Mouse (Mus musculus) stomach, embryonic 14.5 days (tissue): ENCODE results near the gene Gpc3. TPM values are rescaled to one million over a fixed set of nuclear protein-coding genes. Genes with fewer than 3 reads are reported as not detected.

Source experiments
- ATAC-seq: fragments of 200-750 bp; cut with Nextera tagmentation; 2 replicates; pipeline ENCODE4 v1.8.0; 2017; ENCODE audit warnings: low read depth, moderate TSS enrichment; ENCODE audit not compliant: insufficient number of reproducible peaks, insufficient read depth, low FRiP score
- H3K27ac ChIP-seq: fragments of 300-500 bp; sonication (generic); 2 replicates; pipeline ENCODE4 v1.5.1; 2014; ENCODE audit warnings: mild to moderate bottlenecking, low read length, moderate library complexity, mixed read lengths
- H3K27me3 ChIP-seq: fragments of 300-500 bp; sonication (generic); 2 replicates; pipeline ENCODE4 v1.6.1; 2014; ENCODE audit warnings: low read length, control low read depth, mixed read lengths; ENCODE audit not compliant: control insufficient read depth, insufficient read depth
- H3K36me3 ChIP-seq: fragments of 300-500 bp; sonication (generic); 2 replicates; pipeline ENCODE4 v1.6.1; 2014; ENCODE audit warnings: mild to moderate bottlenecking, control low read depth, low read length, moderate library complexity, mixed read lengths; ENCODE audit not compliant: control insufficient read depth, insufficient read depth
- H3K4me1 ChIP-seq: fragments of 300-500 bp; sonication (generic); 2 replicates; pipeline ENCODE4 v1.6.1; 2014; ENCODE audit warnings: low read length, control low read depth, mixed read lengths; ENCODE audit not compliant: control insufficient read depth, insufficient read depth
- H3K4me2 ChIP-seq: fragments of 300-500 bp; sonication (generic); replicated peaks from 2 replicates; pipeline ENCODE4 v1.6.1; 2014; ENCODE audit warnings: low read depth, low read length, control low read depth
- H3K4me3 ChIP-seq: fragments of 300-500 bp; sonication (generic); 2 replicates; pipeline ENCODE4 v1.5.1; 2014; ENCODE audit warnings: low read depth, low read length, control low read depth
- H3K9ac ChIP-seq: fragments of 300-500 bp; sonication (generic); replicated peaks from 2 replicates; pipeline ENCODE4 v1.6.1; 2014; ENCODE audit warnings: low read depth, mild to moderate bottlenecking, control low read depth, low read length, moderate library complexity, mixed read lengths
- H3K9me3 ChIP-seq: fragments of 300-500 bp; sonication (generic); 2 replicates; pipeline ENCODE4 v1.6.1; 2016; ENCODE audit warnings: low read depth, low read length, control low read depth; ENCODE audit not compliant: control insufficient read depth
- WGBS: fragments of 180-500 bp; shearing (Covaris S2); extraction: QIAGEN DNeasy Blood & Tissue Kit; methylation state at CpG from one replicate; pipeline ENCODE4 v1.1.7; 2014; 5-methylcytosine and 5-hydroxymethylcytosine counted together
- polyA plus RNA-seq: library from polyadenylated mRNA; unstranded; fragments of >200 nt; fragmentation: Nextera tagmentation; extraction: Ambion mirVana; gene quantifications from 2 replicates; pipeline ENCODE4 v1.2.1, GENCODE M21; 2014

Gpc3 gene
- polyA plus RNA-seq, 1 experiment from 2014 or later, result 750 TPM

DNA sequence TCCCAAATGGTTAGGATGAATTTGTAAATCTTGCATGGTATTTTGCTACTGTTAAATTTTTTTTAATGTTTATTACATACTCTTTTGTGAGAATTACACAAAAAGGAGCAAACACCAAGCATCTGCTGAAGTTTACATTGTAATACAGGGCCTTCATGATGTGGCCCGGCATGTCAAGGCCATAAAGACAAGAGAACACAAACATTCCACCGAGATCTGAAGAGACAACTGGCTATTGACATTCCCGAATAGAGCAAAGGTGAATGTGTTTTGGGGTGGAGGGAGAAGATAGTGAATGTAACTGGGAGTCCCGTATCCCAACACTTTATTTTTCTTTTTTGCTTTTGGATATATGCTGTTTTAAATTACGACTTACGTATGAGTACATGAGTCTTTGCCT lies 20.2 kb upstream of the Gpc3 start:
- no peak for ATAC-seq
- H3K4me2 ChIP-seq, result no peak overlapping the region

DNA sequence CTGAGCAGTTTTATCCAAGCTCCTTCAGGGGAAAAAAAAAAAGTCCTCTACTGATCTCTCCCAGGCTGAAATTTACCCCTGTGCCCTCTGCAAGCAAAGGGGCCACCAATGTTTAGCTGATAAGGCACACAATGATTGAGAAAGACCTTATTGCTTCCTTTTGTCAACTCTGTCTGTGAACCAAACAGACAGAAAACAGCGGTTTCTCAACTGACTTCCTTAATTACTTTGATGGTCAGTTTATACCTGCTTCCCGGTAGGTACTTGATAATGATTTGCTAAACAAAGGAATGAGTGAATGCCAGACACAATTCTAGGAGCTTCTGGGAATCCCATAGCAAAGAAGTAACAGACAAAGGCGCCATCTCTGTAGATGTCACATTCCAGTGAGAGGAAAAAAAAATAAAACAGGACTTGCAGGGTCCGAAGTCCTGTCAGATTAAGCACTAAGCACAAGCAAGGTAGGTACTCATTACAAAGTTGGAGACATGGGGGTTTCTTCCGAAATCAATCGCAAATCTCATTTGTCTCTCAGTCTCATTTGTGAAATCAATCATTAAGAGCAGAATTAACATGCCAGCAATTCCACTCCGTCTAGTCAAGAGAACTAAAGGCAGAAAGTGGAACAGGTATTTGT lies 19.1 kb upstream of the Gpc3 start:
- Histone ChIP-seq H3K4me3 (no peak overlapping the region), H3K27ac (no peak overlapping the region), H3K9ac (no peak overlapping the region), H3K36me3 (no peaks in the 10 kb centered on the region), H3K4me1 (peaks cover 4% of the 10 kb centered on the region; the same call in 1 of the 2 replicates), H3K9me3 (no peaks in the 10 kb centered on the region), H3K27me3 (no peaks in the 10 kb centered on the region), H3K4me2 (no peak overlapping the region)
- no peak for ATAC-seq
- WGBS, result 35% methylated on average over 7 of the region's 7 CpGs

More for the DNA sequence above, 20.2 kb upstream of the Gpc3 start:
- Histone ChIP-seq H3K4me1 (peaks cover 4% of the 10 kb centered on the region; the same call in 1 of the 2 replicates), H3K9me3 (no peaks in the 10 kb centered on the region), H3K27me3 (no peaks in the 10 kb centered on the region), H3K4me3 (no peak overlapping the region), H3K9ac (no peak overlapping the region), H3K36me3 (no peaks in the 10 kb centered on the region), H3K27ac (no peak overlapping the region)
- 66% methylated on average over 6 of the region's 6 CpGs for WGBS

DNA sequence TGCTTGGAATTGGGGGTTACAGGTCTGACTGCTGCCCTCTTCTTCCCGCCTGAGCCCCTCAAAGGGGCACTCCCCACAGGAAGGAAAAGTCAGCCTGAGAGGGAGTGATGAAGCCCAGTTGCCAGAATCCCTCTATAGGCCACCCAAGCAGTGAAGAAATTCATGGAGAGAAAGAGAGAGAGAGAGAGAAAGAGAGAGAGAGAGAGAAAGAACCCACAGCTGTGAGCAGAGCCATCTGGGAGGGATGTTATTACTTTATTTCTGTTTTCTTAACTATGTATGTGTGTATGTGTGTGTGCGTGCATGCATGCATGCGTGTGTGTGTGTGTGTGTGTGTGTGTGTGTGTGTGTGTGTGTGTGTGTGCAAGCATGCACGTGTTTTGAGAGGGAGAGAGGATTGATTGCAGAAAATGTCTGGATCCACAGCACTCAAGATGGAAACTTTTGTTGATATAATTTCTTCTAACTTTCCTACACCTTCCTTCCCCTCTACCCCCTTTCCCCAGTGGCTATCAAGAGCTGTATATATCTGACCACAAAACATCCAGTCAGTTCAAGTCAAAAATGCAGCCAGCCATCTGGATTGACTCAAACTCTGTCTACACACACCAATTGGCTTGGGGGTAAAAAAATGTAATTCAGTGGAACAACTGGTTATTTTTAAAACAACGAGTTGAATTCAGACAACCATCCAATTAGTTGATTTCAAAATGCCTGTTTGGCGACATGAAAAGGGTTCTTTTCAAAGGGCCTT lies 13.4 kb upstream of the Gpc3 start:
- Histone ChIP-seq H3K4me2 (no peak overlapping the region), H3K27me3 (no peaks in the 10 kb centered on the region), H3K4me1 (peaks cover 4% of the 10 kb centered on the region), H3K9ac (no peak overlapping the region), H3K36me3 (no peaks in the 10 kb centered on the region), H3K27ac (peak overlapping the region; percentile 86), H3K9me3 (no peaks in the 10 kb centered on the region), H3K4me3 (no peak overlapping the region)
- peak; percentile 77; the same call in 1 of the 2 replicates for ATAC-seq
- WGBS, result 35% methylated on average over 6 of the region's 6 CpGs

DNA sequence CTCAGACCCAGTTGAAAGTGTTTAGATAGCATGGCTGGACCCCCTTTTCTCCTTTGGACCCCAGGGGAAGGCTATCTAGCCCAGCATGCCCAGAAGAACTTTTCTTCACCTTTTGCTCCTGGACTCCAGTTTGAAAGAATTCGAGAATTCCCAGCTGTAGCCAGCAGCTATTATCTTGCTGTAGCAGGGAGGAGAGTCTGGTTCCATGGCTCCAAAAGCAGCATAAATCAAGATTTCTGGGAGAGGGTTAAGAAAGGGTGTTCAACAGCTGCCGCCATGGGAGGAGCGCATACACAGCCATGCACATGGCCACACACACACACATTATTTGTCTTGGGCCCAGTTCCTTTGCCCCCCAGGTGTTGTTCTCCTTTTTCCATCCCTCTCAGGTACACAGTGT lies 4.1 kb upstream of the Gpc3 start:
- Histone ChIP-seq H3K9me3 (no peaks in the 10 kb centered on the region), H3K9ac (no peak overlapping the region), H3K36me3 (no peaks in the 10 kb centered on the region), H3K4me2 (no peak overlapping the region), H3K27me3 (no peaks in the 10 kb centered on the region), H3K27ac (peak overlapping the region; percentile 44; the same call in 1 of the 2 replicates), H3K4me3 (no peak overlapping the region), H3K4me1 (0 out of 2 replicates have a peak, but pooled peaks cover 2% of the 10 kb centered on the region)
- ATAC-seq, result no peak
- 27% methylated on average over 3 of the region's 3 CpGs for WGBS

DNA sequence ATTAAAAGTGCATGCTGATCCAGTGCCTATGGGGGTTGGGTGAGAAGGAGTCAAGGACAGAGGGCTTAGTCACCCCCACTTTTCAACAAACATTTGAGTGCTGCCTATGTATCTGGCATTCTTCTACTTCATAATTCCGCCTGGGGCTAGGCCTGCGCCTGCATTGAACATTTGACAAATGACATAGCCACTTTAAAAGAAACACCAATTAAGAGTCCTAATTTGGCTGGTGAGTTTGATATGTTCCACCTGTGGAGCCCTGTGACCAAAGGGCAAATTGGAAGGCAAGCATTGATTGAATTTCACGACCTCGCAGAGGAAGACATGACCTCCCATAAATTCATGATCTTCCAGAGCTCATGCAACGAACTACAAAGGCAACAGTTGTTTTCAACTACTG lies 2.4 kb upstream of the Gpc3 start:
- H3K9me3 ChIP-seq, result no peaks in the 10 kb centered on the region
- 0 out of 2 replicates have a peak, but pooled peaks cover 2% of the 10 kb centered on the region for H3K4me1 ChIP-seq
- WGBS, result 51% methylated on average over 5 of the region's 5 CpGs
- H3K27me3 ChIP-seq, result no peaks in the 10 kb centered on the region
- ATAC-seq, result no peak
- H3K4me3 ChIP-seq, result no peak overlapping the region
- H3K27ac ChIP-seq, result no peak overlapping the region
- no peak overlapping the region for H3K9ac ChIP-seq
- no peaks in the 10 kb centered on the region for H3K36me3 ChIP-seq
- no peak overlapping the region for H3K4me2 ChIP-seq

DNA sequence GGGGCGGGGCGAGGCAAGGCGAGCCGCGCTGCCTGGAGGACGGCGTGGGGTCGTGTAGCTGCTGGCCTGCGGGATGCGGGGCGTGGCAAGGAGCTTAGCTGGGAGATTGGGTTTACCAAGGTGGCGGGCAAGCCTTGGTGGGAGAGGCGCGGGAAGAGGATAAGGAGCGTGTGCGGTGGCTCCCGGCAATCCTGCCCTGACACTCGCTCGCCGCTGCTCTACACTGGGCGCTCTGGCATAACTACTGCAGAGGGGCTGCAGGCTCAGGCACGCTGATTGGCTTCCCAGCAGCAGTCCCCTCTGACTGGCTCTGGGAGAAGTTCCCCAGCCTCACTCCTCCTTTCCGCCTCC lies 256 bp upstream of the Gpc3 start:
- 13% methylated on average over 21 of the region's 23 CpGs for WGBS
- Histone ChIP-seq H3K4me1 (0 out of 2 replicates have a peak, but pooled peaks cover 2% of the 10 kb centered on the region), H3K27me3 (no peaks in the 10 kb centered on the region), H3K27ac (peak overlapping the region; percentile 85), H3K4me2 (peak overlapping the region; percentile 47), H3K9me3 (no peaks in the 10 kb centered on the region), H3K4me3 (peak overlapping the region; percentile 56), H3K9ac (peak overlapping the region; percentile 57; the same call in 1 of the 2 replicates), H3K36me3 (no peaks in the 10 kb centered on the region)
- ATAC-seq, result peak; percentile 91

DNA sequence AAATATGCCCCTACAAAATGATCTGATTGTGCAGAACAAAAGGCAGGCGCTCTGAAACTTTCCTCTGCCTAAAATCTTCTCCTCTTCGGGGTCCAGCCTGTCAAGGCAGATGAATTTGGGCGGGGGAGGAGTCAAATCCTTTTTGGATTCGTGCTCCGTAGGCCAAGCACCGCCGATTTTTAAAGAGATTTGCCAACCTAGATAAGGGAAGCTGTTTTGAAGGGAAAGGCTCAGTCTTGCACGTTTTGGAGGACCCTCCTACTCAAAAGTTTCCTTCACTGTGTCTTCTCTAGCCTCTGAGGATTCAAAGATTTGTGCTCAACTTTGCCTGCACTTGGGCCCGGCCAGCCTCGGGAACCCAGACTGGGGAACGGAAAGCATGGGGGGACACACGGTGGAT lies 944 bp downstream of the Gpc3 start:
- peak overlapping the region; percentile 57; the same call in 1 of the 2 replicates for H3K9ac ChIP-seq
- 16% methylated on average over 12 of the region's 12 CpGs for WGBS
- H3K36me3 ChIP-seq, result no peaks in the 10 kb centered on the region
- peak overlapping the region; percentile 85; the same call in 1 of the 2 replicates for H3K27ac ChIP-seq
- H3K4me2 ChIP-seq, result peak overlapping the region; percentile 47
- 0 out of 2 replicates have a peak, but pooled peaks cover 2% of the 10 kb centered on the region for H3K4me1 ChIP-seq
- ATAC-seq, result no peak
- H3K27me3 ChIP-seq, result no peaks in the 10 kb centered on the region
- no peaks in the 10 kb centered on the region for H3K9me3 ChIP-seq
- peak overlapping the region; percentile 56 for H3K4me3 ChIP-seq

DNA sequence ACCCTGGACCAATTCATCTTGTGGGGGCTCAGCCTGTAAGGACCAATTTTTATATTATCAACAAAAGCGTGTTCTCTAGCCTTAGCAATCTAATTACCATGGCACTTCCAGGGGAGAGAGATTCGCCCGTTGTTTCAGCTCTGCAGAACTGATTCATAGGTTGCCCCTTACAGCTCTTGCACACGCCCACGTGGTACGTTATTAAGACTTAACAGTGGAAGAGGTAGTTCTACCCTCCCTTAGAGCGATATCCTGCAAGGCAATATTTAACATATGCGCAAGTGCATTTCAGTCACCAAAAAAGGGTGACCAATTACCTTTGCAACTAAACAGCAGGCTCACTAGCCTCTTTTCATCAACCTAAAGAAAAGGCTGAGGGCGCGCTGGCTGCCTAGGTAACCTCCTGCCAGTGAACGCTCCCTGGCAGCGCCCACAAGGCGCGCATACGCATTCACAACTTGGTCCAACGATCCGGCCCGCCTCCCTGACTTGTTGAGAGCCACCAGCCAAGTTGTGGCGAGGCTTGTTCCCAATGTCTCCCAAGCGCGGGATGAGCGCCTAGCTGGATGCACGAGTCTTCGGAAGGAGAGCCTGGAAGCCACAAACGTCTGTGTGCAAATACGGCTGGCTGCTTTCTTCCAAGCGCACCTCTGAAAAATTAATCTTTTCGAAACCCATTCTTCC lies 1.6 kb downstream of the Gpc3 start:
- H3K9me3 ChIP-seq, result no peaks in the 10 kb centered on the region
- H3K4me3 ChIP-seq, result peak overlapping the region; percentile 56
- H3K4me2 ChIP-seq, result peak overlapping the region; percentile 47
- H3K4me1 ChIP-seq, result no peaks in the 10 kb centered on the region
- peak overlapping the region; percentile 85; the same call in 1 of the 2 replicates for H3K27ac ChIP-seq
- peak overlapping the region; percentile 57 for H3K9ac ChIP-seq
- 24% methylated on average over 28 of the region's 28 CpGs for WGBS
- H3K36me3 ChIP-seq, result no peaks in the 10 kb centered on the region
- no peak for ATAC-seq
- H3K27me3 ChIP-seq, result no peaks in the 10 kb centered on the region
